Mouse (Mus musculus) heart, embryonic 15.5 days (tissue): ENCODE results near the gene Uqcc1. TPM values are rescaled to one million over a fixed set of nuclear protein-coding genes. Genes with fewer than 3 reads are reported as not detected.

ENCODE experiments used
- ATAC-seq: fragments of 200-750 bp; cut with Nextera tagmentation; replicated peaks from 2 replicates; pipeline ENCODE4 v1.8.0; 2017; ENCODE audit warnings: low read depth, moderate TSS enrichment; ENCODE audit not compliant: insufficient number of reproducible peaks, insufficient read depth, low FRiP score
- H3K27ac ChIP-seq: fragments of 300-500 bp; sonication (generic); 2 replicates; pipeline ENCODE4 v1.5.1; 2015; ENCODE audit warnings: mild to moderate bottlenecking, inconsistent platforms
- H3K27me3 ChIP-seq: fragments of 300-500 bp; sonication (generic); 2 replicates; pipeline ENCODE4 v1.6.1; 2015; ENCODE audit warnings: inconsistent platforms
- H3K36me3 ChIP-seq: fragments of 300-500 bp; sonication (generic); 2 replicates; pipeline ENCODE4 v1.6.1; 2015; ENCODE audit warnings: mild to moderate bottlenecking, inconsistent platforms
- H3K4me1 ChIP-seq: fragments of 300-500 bp; sonication (generic); replicated peaks from 2 replicates; pipeline ENCODE4 v1.6.1; 2015; ENCODE audit warnings: inconsistent platforms
- H3K4me2 ChIP-seq: fragments of 300-500 bp; sonication (generic); 2 replicates; pipeline ENCODE4 v1.6.1; 2015; ENCODE audit warnings: inconsistent platforms, mild to moderate bottlenecking, moderate library complexity
- H3K4me3 ChIP-seq: fragments of 300-500 bp; sonication (generic); 2 replicates; pipeline ENCODE4 v1.5.1; 2015; ENCODE audit warnings: mild to moderate bottlenecking, inconsistent platforms
- H3K9ac ChIP-seq: fragments of 300-500 bp; sonication (generic); 2 replicates; pipeline ENCODE4 v1.6.1; 2015; ENCODE audit warnings: mild to moderate bottlenecking, inconsistent platforms
- H3K9me3 ChIP-seq: fragments of 300-500 bp; sonication (generic); replicated peaks from 2 replicates; pipeline ENCODE4 v1.6.1; 2016; ENCODE audit warnings: inconsistent platforms
- WGBS: fragments of 180-500 bp; shearing (Covaris S2); methylation state at CpG from one replicate; pipeline ENCODE4 v1.1.7; 2015; ENCODE audit warnings: mixed read lengths; 5-methylcytosine and 5-hydroxymethylcytosine counted together
- polyA plus RNA-seq: library from polyadenylated mRNA; unstranded; fragments of >200 nt; fragmentation: Nextera tagmentation; extraction: Ambion mirVana; gene quantifications from 2 replicates; pipeline ENCODE4 v1.2.1, GENCODE M21; 2015

The Uqcc1 gene
- polyA plus RNA-seq, 1 experiment from 2014 or later: 134 TPM

- WGBS: 84% methylated on average over 4 of the region's 4 CpGs
- no peak overlapping the region for H3K4me3 ChIP-seq
- ATAC-seq: no peak
- peaks cover 5% of the 10 kb centered on the region for H3K4me1 ChIP-seq
- H3K4me2 ChIP-seq: no peak overlapping the region
- no peaks in the 10 kb centered on the region for H3K36me3 ChIP-seq
- H3K9ac ChIP-seq: no peak overlapping the region
- H3K27me3 ChIP-seq: peaks cover 2% of the 10 kb centered on the region; the same call in 1 of the 2 replicates
- H3K9me3 ChIP-seq: no peaks in the 10 kb centered on the region
- no peak overlapping the region for H3K27ac ChIP-seq
Measured at GRCm38 (mm10) chr2:155807408-155807807, 122.7 kb downstream of the Uqcc1 start.

- WGBS: 63% methylated on average over 5 of the region's 5 CpGs
- Histone ChIP-seq H3K4me1 (peaks cover 5% of the 10 kb centered on the region), H3K4me3 (no peak overlapping the region), H3K9me3 (no peaks in the 10 kb centered on the region), H3K9ac (no peak overlapping the region), H3K27me3 (peaks cover 2% of the 10 kb centered on the region; the same call in 1 of the 2 replicates), H3K4me2 (no peak overlapping the region), H3K27ac (no peak overlapping the region), H3K36me3 (no peaks in the 10 kb centered on the region)
- no peak for ATAC-seq
Measured at GRCm38 (mm10) chr2:155806548-155806947, 123.6 kb downstream of the Uqcc1 start.

- H3K27ac ChIP-seq: no peak overlapping the region
- H3K36me3 ChIP-seq: no peaks in the 10 kb centered on the region
- no peaks in the 10 kb centered on the region for H3K9me3 ChIP-seq
- no peak for ATAC-seq
- H3K4me3 ChIP-seq: no peak overlapping the region
- WGBS: 70% methylated on average over 6 of the region's 6 CpGs
- H3K27me3 ChIP-seq: peaks cover 2% of the 10 kb centered on the region; the same call in 1 of the 2 replicates
- H3K4me1 ChIP-seq: peaks cover 5% of the 10 kb centered on the region
- no peak overlapping the region for H3K4me2 ChIP-seq
- H3K9ac ChIP-seq: no peak overlapping the region
Measured at GRCm38 (mm10) chr2:155805925-155806255, 124.2 kb downstream of the Uqcc1 start.

GRCm38 (mm10) chr2:155805231-155805924 is 124.7 kb downstream of the Uqcc1 start:
- Histone ChIP-seq H3K27me3 (peaks cover 2% of the 10 kb centered on the region; the same call in 1 of the 2 replicates), H3K36me3 (no peaks in the 10 kb centered on the region), H3K4me2 (no peak overlapping the region), H3K9ac (0 out of 2 replicates have a peak overlapping the region, but pooled peaks have one; percentile 4), H3K27ac (no peak overlapping the region), H3K4me1 (peaks cover 5% of the 10 kb centered on the region), H3K4me3 (no peak overlapping the region), H3K9me3 (no peaks in the 10 kb centered on the region)
- no peak for ATAC-seq
- 30% methylated on average over 6 of the region's 6 CpGs for WGBS

- no peak overlapping the region for H3K27ac ChIP-seq
- H3K4me2 ChIP-seq: no peak overlapping the region
- no peaks in the 10 kb centered on the region for H3K9me3 ChIP-seq
- WGBS: 63% methylated on average over 5 of the region's 5 CpGs
- no peak overlapping the region for H3K9ac ChIP-seq
- no peak for ATAC-seq
- peaks cover 2% of the 10 kb centered on the region; the same call in 1 of the 2 replicates for H3K27me3 ChIP-seq
- peaks cover 5% of the 10 kb centered on the region for H3K4me1 ChIP-seq
- H3K4me3 ChIP-seq: no peak overlapping the region
- H3K36me3 ChIP-seq: no peaks in the 10 kb centered on the region
Measured at GRCm38 (mm10) chr2:155804053-155804452, 126.1 kb downstream of the Uqcc1 start.

- Histone ChIP-seq H3K9me3 (no peaks in the 10 kb centered on the region), H3K36me3 (no peaks in the 10 kb centered on the region), H3K4me2 (no peak overlapping the region), H3K4me1 (peaks cover 5% of the 10 kb centered on the region), H3K9ac (no peak overlapping the region), H3K27me3 (peaks cover 2% of the 10 kb centered on the region; the same call in 1 of the 2 replicates), H3K27ac (no peak overlapping the region), H3K4me3 (no peak overlapping the region)
- WGBS: 50% methylated on average over 3 of the region's 3 CpGs
- no peak for ATAC-seq
Measured at GRCm38 (mm10) chr2:155802761-155803160, 127.3 kb downstream of the Uqcc1 start.

- no peaks in the 10 kb centered on the region for H3K27me3 ChIP-seq
- no peak overlapping the region for H3K27ac ChIP-seq
- 52% methylated on average over 3 of the region's 3 CpGs for whole genome bisulfite sequencing
- no peak overlapping the region for H3K4me2 ChIP-seq
- H3K4me3 ChIP-seq: no peak overlapping the region
- H3K9ac ChIP-seq: no peak overlapping the region
- no peaks in the 10 kb centered on the region for H3K9me3 ChIP-seq
- H3K36me3 ChIP-seq: no peaks in the 10 kb centered on the region
- H3K4me1 ChIP-seq: no peaks in the 10 kb centered on the region
- ATAC-seq: no peak
Measured at GRCm38 (mm10) chr2:155798613-155799012, 131.5 kb downstream of the Uqcc1 start.

Other genes starting within 250 kb of the Uqcc1 start
- 83.0 and 101 TPM in 2 replicates for gene Trpc4ap, start 237.9 kb downstream of the Uqcc1 start, polyA plus RNA-seq
- gene Edem2, start 200.8 kb downstream of the Uqcc1 start, polyA plus RNA-seq: 20.3 and 29.3 TPM in 2 replicates
- gene Gm17581, start 194.4 kb downstream of the Uqcc1 start, polyA plus RNA-seq: not detected in 2 replicates
- 8.0 and 8.3 TPM in 2 replicates for gene Procr, start 179.2 kb downstream of the Uqcc1 start, polyA plus RNA-seq
- 0.05 and 0.13 TPM in 2 replicates for gene Mmp24, start 155.0 kb downstream of the Uqcc1 start, polyA plus RNA-seq
- 14.8 and 16.8 TPM in 2 replicates for gene BC029722, start 110.9 kb downstream of the Uqcc1 start, polyA plus RNA-seq
- gene Eif6, start 103.4 kb downstream of the Uqcc1 start, polyA plus RNA-seq: 107 and 132 TPM in 2 replicates
- 0.05 and 0.08 TPM in 2 replicates for gene Fam83c, start 95.5 kb downstream of the Uqcc1 start, polyA plus RNA-seq
- not detected in 2 replicates for gene Gm15557, start 10.4 kb upstream of the Uqcc1 start, polyA plus RNA-seq
- gene Gdf5, start 15.1 kb upstream of the Uqcc1 start, polyA plus RNA-seq: 0.30 and 0.61 TPM in 2 replicates
- 7.7 and 11.0 TPM in 2 replicates for gene Cep250, start 26.1 kb upstream of the Uqcc1 start, polyA plus RNA-seq
- 0.63 and 1.2 TPM in 2 replicates for gene 6430550D23Rik, start 77.7 kb upstream of the Uqcc1 start, polyA plus RNA-seq
- gene Ergic3, start 77.7 kb upstream of the Uqcc1 start, polyA plus RNA-seq: 126 and 184 TPM in 2 replicates
- gene Fer1l4, start 122.6 kb upstream of the Uqcc1 start, polyA plus RNA-seq: not detected in 2 replicates
- 1.9 TPM in 2 replicates for gene Spag4, start 134.9 kb upstream of the Uqcc1 start, polyA plus RNA-seq
- gene Cpne1, start 181.7 kb upstream of the Uqcc1 start, polyA plus RNA-seq: 22.7 and 30.1 TPM in 2 replicates
- 14.0 and 18.1 TPM in 2 replicates for gene Rbm12, start 181.7 kb upstream of the Uqcc1 start, polyA plus RNA-seq
- 10.5 and 11.6 TPM in 2 replicates for gene Gm28036, start 196.8 kb upstream of the Uqcc1 start, polyA plus RNA-seq
- 324 and 427 TPM in 2 replicates for gene Romo1, start 213.7 kb upstream of the Uqcc1 start, polyA plus RNA-seq
- gene Nfs1, start 213.9 kb upstream of the Uqcc1 start, polyA plus RNA-seq: 58.2 and 63.4 TPM in 2 replicates
- gene Rbm39, start 249.9 kb upstream of the Uqcc1 start, polyA plus RNA-seq: 360 and 407 TPM in 2 replicates